Mouse (Mus musculus) MEL (cell line): ENCODE data around the gene Srp9. TPM values are rescaled to one million over a fixed set of nuclear protein-coding genes. Genes with fewer than 3 reads are reported as not detected.

Source experiments
- DNase-seq: peaks from one replicate; pipeline ENCODE4 v3.0.0; 2011; ENCODE audit warnings: low read depth, low spot score
- H3K27ac ChIP-seq: 2 replicates; pipeline ENCODE4 v1.5.1; 2012; ENCODE audit warnings: low read depth, mild to moderate bottlenecking, control low read depth, low read length, moderate library complexity; ENCODE audit not compliant: control insufficient read depth
- H3K27me3 ChIP-seq, 2 experiments: fragments of 150-350 bp in 1 of 2; sonication (generic) in 1 of 2; 2 replicates each; pipeline ENCODE4 v1.6.1; 2012; ENCODE audit warnings: low read length in 2 of 2, mild to moderate bottlenecking in 2 of 2, improper control_type of control experiment in 1 of 2, moderate library complexity in 1 of 2; ENCODE audit not compliant: insufficient read depth in 2 of 2, control insufficient read depth in 1 of 2
- H3K36me3 ChIP-seq, 2 experiments: 2 replicates each; pipeline ENCODE4 v1.6.1; 2012 to 2014; ENCODE audit warnings: low read length in 2 of 2, improper control_type of control experiment in 1 of 2, inconsistent platforms in 1 of 2, mild to moderate bottlenecking in 1 of 2; ENCODE audit not compliant: insufficient read depth in 2 of 2, control insufficient read depth in 1 of 2
- H3K4me1 ChIP-seq, 2 experiments: fragments of 150-350 bp in 1 of 2; sonication (generic) in 1 of 2; 2 replicates each; pipeline ENCODE4 v1.6.1; 2012; ENCODE audit warnings: low read length in 2 of 2, improper control_type of control experiment in 1 of 2, mild to moderate bottlenecking in 1 of 2; ENCODE audit not compliant: insufficient read depth in 2 of 2, control insufficient read depth in 1 of 2
- H3K4me3 ChIP-seq, 2 experiments: fragments of 150-350 bp in 1 of 2; sonication (generic) in 1 of 2; 2 replicates each; pipeline ENCODE4 v1.5.1; 2012; ENCODE audit warnings: low read depth in 2 of 2, low read length in 2 of 2, mild to moderate bottlenecking in 2 of 2, moderate library complexity in 2 of 2, control low read depth in 1 of 2, improper control_type of control experiment in 1 of 2; ENCODE audit not compliant: control insufficient read depth in 1 of 2, insufficient read depth in 1 of 2
- H3K79me2 ChIP-seq: 2 replicates; pipeline ENCODE4 v1.6.1; 2012; ENCODE audit warnings: mild to moderate bottlenecking, low read length, moderate library complexity; ENCODE audit not compliant: control insufficient read depth, poor library complexity, insufficient read depth
- H3K9ac ChIP-seq: 2 replicates; pipeline ENCODE4 v1.6.1; 2012; ENCODE audit warnings: low read depth, mild to moderate bottlenecking, control low read depth, low read length, moderate library complexity; ENCODE audit not compliant: control insufficient read depth, poor library complexity, severe bottlenecking
- H3K9me3 ChIP-seq: fragments of 150-350 bp; sonication (generic); replicated peaks from 2 replicates; pipeline ENCODE4 v1.6.1; 2012; ENCODE audit warnings: mild to moderate bottlenecking, low read length, improper control_type of control experiment, moderate library complexity; ENCODE audit not compliant: insufficient read depth
- CHD2 ChIP-seq: IDR thresholded peaks from 2 replicates; pipeline ENCODE4 v1.6.1; 2011; ENCODE audit warnings: low read length, improper control_type of control experiment
- CTCF ChIP-seq, 3 experiments: IDR thresholded peaks in 2 of 3; conservative IDR thresholded peaks in 1 of 3; 2 replicates each; pipeline ENCODE4 v1.5.1; 2011 to 2012; ENCODE audit warnings: low read length in 3 of 3, low read depth in 2 of 3, mild to moderate bottlenecking in 2 of 3, improper control_type of control experiment in 1 of 3, inconsistent platforms in 1 of 3, mixed read lengths in 1 of 3, moderate library complexity in 1 of 3; ENCODE audit not compliant: control insufficient read depth in 1 of 3, insufficient read depth in 1 of 3, poor library complexity in 1 of 3, severe bottlenecking in 1 of 3
- E2F4 ChIP-seq: IDR thresholded peaks from 2 replicates; pipeline ENCODE4 v1.6.1; 2011; ENCODE audit warnings: low read depth, low read length, improper control_type of control experiment, borderline replicate concordance
- ELF1 ChIP-seq: IDR thresholded peaks from 2 replicates; pipeline ENCODE4 v1.6.1; 2014; ENCODE audit warnings: low read depth, mild to moderate bottlenecking, inconsistent platforms, low read length, improper control_type of control experiment, moderate library complexity
- ETS1 ChIP-seq: IDR thresholded peaks from 2 replicates; pipeline ENCODE4 v1.6.1; 2012; ENCODE audit warnings: low read depth, mild to moderate bottlenecking, inconsistent platforms, low read length, improper control_type of control experiment, moderate library complexity
- GABPA ChIP-seq: IDR thresholded peaks from 2 replicates; pipeline ENCODE4 v1.6.1; 2012; ENCODE audit warnings: low read depth, mild to moderate bottlenecking, inconsistent platforms, low read length, improper control_type of control experiment, moderate library complexity
- GATA1 ChIP-seq: IDR thresholded peaks from 2 replicates; pipeline ENCODE4 v1.6.1; 2011; ENCODE audit warnings: low read depth, low read length, improper control_type of control experiment
- HCFC1 ChIP-seq: IDR thresholded peaks from 2 replicates; pipeline ENCODE4 v1.6.1; 2012; ENCODE audit warnings: low read depth, mild to moderate bottlenecking, inconsistent platforms, low read length, improper control_type of control experiment, moderate library complexity
- KAT2A ChIP-seq: conservative IDR thresholded peaks from 2 replicates; pipeline ENCODE4 v1.6.1; 2012; ENCODE audit warnings: low read depth, low read length, improper control_type of control experiment, inconsistent platforms
- MAFK ChIP-seq: IDR thresholded peaks from 2 replicates; pipeline ENCODE4 v1.6.1; 2011; ENCODE audit warnings: low read depth, mild to moderate bottlenecking, low read length, improper control_type of control experiment, borderline replicate concordance
- MEF2A ChIP-seq: IDR thresholded peaks from 2 replicates; pipeline ENCODE4 v1.6.1; 2014; ENCODE audit warnings: low read depth, mild to moderate bottlenecking, inconsistent platforms, low read length, improper control_type of control experiment; ENCODE audit not compliant: poor library complexity, insufficient replicate concordance, severe bottlenecking; ENCODE audit errors: extremely low read depth
- MYC ChIP-seq: IDR thresholded peaks from 2 replicates; pipeline ENCODE4 v1.6.1; 2011; ENCODE audit warnings: low read depth, mild to moderate bottlenecking, low read length, improper control_type of control experiment, moderate library complexity
- NELFE ChIP-seq: IDR thresholded peaks from 2 replicates; pipeline ENCODE4 v1.6.1; 2011; ENCODE audit warnings: low read depth, low read length, improper control_type of control experiment
- RAD21 ChIP-seq: IDR thresholded peaks from 2 replicates; pipeline ENCODE4 v1.6.1; 2011; ENCODE audit warnings: mild to moderate bottlenecking, low read depth, low read length, improper control_type of control experiment
- RCOR1 ChIP-seq: IDR thresholded peaks from 2 replicates; pipeline ENCODE4 v1.6.1; 2012; ENCODE audit warnings: low read depth, mild to moderate bottlenecking, inconsistent platforms, low read length, improper control_type of control experiment
- SIN3A ChIP-seq: IDR thresholded peaks from 2 replicates; pipeline ENCODE4 v1.6.1; 2012; ENCODE audit warnings: low read length, improper control_type of control experiment, inconsistent platforms
- SMC3 ChIP-seq: IDR thresholded peaks from 2 replicates; pipeline ENCODE4 v1.6.1; 2011; ENCODE audit warnings: low read depth, low read length, improper control_type of control experiment
- TBP ChIP-seq: IDR thresholded peaks from 2 replicates; pipeline ENCODE4 v1.8.0; 2011; ENCODE audit warnings: low read depth, low read length, improper control_type of control experiment
- UBTF ChIP-seq: IDR thresholded peaks from 2 replicates; pipeline ENCODE4 v1.6.1; 2012; ENCODE audit warnings: low read depth, mild to moderate bottlenecking, inconsistent platforms, low read length, improper control_type of control experiment, moderate library complexity, borderline replicate concordance; ENCODE audit not compliant: insufficient read depth
- ZC3H11A ChIP-seq: IDR thresholded peaks from 2 replicates; pipeline ENCODE4 v1.6.1; 2012; ENCODE audit warnings: low read depth, mild to moderate bottlenecking, inconsistent platforms, low read length, improper control_type of control experiment
- ZKSCAN1 ChIP-seq: IDR thresholded peaks from 2 replicates; pipeline ENCODE4 v1.6.1; 2012; ENCODE audit warnings: low read depth, mild to moderate bottlenecking, inconsistent platforms, low read length, improper control_type of control experiment, moderate library complexity
- ZNF384 ChIP-seq: IDR thresholded peaks from 2 replicates; pipeline ENCODE4 v1.6.1; 2012; ENCODE audit warnings: low read depth, mild to moderate bottlenecking, inconsistent platforms, low read length, improper control_type of control experiment
- polyA plus RNA-seq, 2 experiments: library from polyadenylated mRNA; stranded (reverse) in 1 of 2; unstranded in 1 of 2; fragments of >175 nt in 1 of 2; fragments of >200 nt in 1 of 2; gene quantifications; 2 replicates each; pipeline versions ENCODE4 v1.2.1 to v1.2.4; 2012; ENCODE audit warnings: low replicate concordance in 2 of 2, low read depth in 1 of 2; ENCODE audit not compliant: insufficient read length in 2 of 2, insufficient read depth in 1 of 2, missing spikeins in 1 of 2
- total RNA-seq: library from RNA; depleted of rRNA; stranded (reverse); fragments of 300-350 nt; gene quantifications from 2 replicates; pipeline ENCODE4 v1.2.3, GENCODE M21; 2012

Gene Srp9
- total and polyA plus RNA-seq, 3 experiments = 49.7 to 61.8 TPM; not detected in 1

DNA sequence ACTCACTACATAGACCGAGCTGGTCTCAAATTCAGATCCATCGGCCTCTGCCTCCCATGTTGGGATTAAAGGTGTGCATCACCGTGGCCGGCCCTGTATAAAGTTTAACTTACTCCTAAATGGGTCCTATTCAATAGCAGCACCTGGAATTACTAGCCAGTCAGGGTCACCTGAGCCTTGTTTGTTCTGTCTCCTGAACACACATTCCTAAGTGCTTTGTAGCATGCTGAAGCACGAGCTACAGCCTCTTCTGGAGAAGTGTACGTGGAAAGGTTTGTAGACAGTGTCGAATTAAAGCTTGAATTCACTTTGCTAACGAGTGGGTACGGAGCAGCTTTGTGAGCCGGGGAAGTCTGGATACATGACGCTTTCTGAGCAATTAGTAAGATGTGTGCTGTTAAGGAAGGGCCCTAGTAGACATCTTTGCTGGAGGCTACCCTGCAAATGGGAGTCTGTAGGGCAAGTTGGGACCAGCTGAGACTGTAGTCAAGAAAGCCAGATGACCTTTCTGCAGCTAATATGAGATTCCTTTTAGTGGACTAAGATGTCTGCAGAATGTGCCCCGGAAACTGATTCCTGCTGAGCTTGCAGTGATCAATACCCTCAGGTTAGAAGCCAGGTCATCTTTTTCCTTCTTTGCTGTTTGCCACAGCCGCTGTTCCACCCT lies 32.7 kb upstream of the Srp9 start:
- Histone ChIP-seq H3K27me3 (peaks cover 0 to 2% of the 10 kb centered on the region in 2 experiments; a peak in 1 of 4 replicates), H3K9ac (no peak overlapping the region), H3K4me3 (no peak overlapping the region), H3K9me3 (no peaks in the 10 kb centered on the region), H3K36me3 (no peaks in the 10 kb centered on the region), H3K4me1 (no peaks in the 10 kb centered on the region), H3K27ac (no peak overlapping the region), H3K79me2 (no peaks in the 10 kb centered on the region)
- no peak for TF ChIP-seq RAD21
- TF ChIP-seq GABPA = no peak
- no peak for TF ChIP-seq SIN3A
- no peak for TF ChIP-seq ETS1
- TF ChIP-seq NELFE = no peak
- no peak for TF ChIP-seq MEF2A
- no peak for TF ChIP-seq GATA1
- no peak for TF ChIP-seq CTCF (IDR thresholded peaks at IDR 0.05 in 2 of 3, conservative IDR thresholded peaks at IDR 0.05 in 1 of 3; ENCODE audit: control insufficient read depth in 1 of 3, insufficient read depth in 1 of 3, low read depth in 2 of 3, low read length in 3 of 3, poor library complexity in 1 of 3, severe bottlenecking in 1 of 3)
- TF ChIP-seq KAT2A = no peak
- TF ChIP-seq ELF1 = no peak
- no peak for TF ChIP-seq MYC
- TF ChIP-seq MAFK = no peak
- no peak for TF ChIP-seq ZKSCAN1
- TF ChIP-seq TBP = no peak
- TF ChIP-seq UBTF = no peak
- TF ChIP-seq SMC3 = no peak
- DNase-seq = no peak

DNA sequence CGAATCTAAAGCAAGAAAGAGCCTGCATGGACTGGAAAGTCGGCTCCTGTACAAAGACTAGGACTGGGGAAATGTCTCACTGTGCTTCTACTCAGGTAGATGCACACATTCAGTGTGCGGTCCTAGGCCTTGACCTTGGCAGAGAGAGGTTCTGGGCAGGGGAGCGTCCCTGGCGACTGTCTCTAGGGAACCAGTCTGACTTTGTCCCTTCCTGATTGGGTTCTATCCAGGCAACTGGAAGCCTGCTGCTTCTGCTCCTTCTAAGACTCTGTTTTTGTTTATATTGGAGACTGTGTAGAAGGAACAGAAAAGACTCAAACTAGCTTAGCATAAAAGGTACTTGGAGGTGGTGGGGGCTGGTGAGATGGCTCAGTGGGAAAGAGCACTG lies 32.1 kb upstream of the Srp9 start:
- TF ChIP-seq ZC3H11A (no peak), ZNF384 (no peak), GATA1 (no peak), HCFC1 (no peak), CHD2 (no peak), ZKSCAN1 (no peak), RCOR1 (no peak), KAT2A (no peak), E2F4 (no peak), TBP (no peak)

More for the DNA sequence above, 32.1 kb upstream of the Srp9 start:
- no peaks in the 10 kb centered on the region for H3K4me1 ChIP-seq
- H3K79me2 ChIP-seq = no peaks in the 10 kb centered on the region
- H3K36me3 ChIP-seq = no peaks in the 10 kb centered on the region
- no peak overlapping the region for H3K27ac ChIP-seq
- H3K9ac ChIP-seq = no peak overlapping the region
- peaks cover 0 to 2% of the 10 kb centered on the region in 2 experiments; a peak in 1 of 4 replicates for H3K27me3 ChIP-seq
- H3K9me3 ChIP-seq = no peaks in the 10 kb centered on the region
- DNase-seq = no peak
- H3K4me3 ChIP-seq = no peak overlapping the region
